Mouse (Mus musculus) central nervous system, embryonic 18 days (tissue): ENCODE results near the gene Unk. TPM values are rescaled to one million over a fixed set of nuclear protein-coding genes. Genes with fewer than 3 reads are reported as not detected.

ENCODE experiments used
- polyA plus RNA-seq: library from polyadenylated mRNA; depleted of rRNA; stranded (reverse); fragments of >200 nt; gene quantifications from 2 replicates; pipeline ENCODE4 v1.2.3, GENCODE M21; 2012; rRNA removed

The Unk gene
- polyA plus RNA-seq = 48.3 and 48.5 TPM in 2 replicates

DNA sequence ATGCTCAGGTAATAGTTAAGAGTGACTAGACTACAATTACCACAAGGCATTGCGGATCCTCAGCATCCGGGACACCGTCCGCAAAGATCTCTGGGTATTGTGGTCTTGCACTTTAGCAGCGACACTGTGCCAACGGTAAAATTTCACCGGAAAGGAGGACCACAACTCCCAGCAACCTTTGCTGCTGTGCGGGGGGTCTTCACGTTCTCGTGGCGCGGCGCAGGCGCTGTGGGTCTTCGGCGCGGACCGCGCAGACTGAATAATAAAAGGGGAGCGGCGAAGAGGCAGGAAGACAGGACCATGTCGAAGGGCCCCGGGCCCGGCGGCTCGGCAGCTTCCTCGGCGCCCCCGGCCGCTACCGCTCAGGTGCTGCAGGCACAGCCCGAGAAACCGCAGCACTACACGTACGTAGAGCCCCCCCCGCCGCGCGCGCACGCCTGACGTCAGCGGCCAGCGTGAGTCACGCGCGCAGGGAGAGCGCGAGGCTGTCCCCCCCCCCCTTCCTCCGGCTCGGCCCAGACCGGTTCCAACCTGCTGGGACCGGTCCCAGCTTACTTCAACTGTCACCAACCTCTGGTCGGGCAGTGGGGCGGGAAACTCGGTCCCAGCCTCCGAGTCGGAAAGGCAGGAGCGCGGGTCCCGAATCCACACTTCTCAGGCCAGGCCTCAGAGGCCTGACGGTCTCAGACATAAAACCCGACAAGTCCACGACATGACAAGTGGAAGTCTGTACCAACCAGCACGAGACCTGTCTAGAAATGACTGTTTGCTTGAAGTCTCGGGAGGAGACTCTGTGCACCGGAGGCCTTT is at the start of gene Unk:
Unk (plus strand) TSS at position 235 of the 810 bp plus-strand sequence.

GRCm38 (mm10) chr11:116012262-116012947 is 17.7 kb upstream of the Unk start, which contains the start of gene Galk1:
Galk1 (minus strand) TSS chr11:116012719.

DNA sequence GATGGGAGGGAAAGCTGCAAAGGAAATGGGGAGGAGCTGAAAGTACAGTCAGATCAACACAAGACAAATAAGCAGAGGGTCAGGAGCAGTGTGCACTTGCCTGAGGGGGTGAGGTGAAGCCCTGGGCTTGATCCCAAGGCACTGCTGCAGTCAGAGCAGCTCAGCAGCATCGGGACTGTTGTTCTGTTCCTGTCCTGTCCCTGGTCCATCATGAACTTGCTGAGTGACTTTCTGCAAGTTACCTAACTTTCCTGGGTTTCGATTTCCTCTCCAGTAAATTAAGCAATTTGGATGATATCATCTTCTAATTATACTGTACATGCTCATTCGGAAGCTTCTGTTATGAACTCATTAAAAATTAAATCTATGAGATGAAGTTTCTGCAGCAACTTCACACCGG is 2.4 kb upstream of the Unk start, which contains the start of gene H3f3b:
H3f3b (minus strand) TSS at position 207 of the 400 bp plus-strand sequence.

GRCm38 (mm10) chr11:116077446-116078204 is 47.5 kb downstream of the Unk start, which contains the start of gene Unc13d:
Unc13d (minus strand) TSS chr11:116077961.

DNA sequence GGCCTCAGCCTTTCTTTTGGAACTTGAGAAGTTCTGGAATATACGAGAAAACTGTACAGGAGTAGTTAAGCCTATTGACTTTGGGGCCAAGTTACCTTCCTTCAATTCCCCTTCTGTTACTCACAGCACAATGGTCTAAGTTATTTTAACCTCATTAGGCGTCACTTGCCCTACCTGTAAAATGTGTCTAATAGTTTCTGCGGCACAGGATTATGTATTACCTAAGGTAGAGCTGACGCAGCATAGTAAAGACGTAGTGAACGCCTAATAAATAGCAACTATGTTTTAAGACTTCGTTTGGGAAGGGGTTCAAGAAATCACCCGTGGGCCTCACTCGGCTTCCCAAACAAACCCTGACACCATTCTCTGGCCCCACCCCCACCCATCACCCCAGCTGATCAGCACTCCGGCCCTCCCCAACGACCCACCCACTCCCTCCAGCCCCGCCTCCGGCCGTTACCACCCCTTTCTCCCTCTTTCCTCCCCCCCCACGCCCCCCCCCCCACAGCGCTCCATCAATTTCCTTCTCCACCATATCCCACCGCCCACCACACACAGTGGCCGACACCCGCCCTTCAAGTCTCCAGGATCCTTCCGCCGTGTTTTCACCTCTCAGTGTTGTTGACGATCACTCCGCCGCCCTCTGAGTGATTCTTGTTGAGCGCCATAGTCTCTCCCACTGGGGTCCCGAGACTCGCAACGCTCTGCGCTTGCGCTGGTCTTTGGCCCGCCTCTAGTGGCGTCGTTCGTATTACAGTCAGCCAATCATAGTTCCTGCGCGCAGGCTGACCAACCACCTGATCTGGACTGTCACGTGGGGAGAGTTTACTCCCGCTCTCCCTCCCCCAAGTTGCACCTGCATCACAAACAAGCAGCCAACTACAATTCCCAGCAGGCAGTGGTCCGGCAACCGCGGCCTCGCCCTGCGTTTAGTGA is 56.4 kb downstream of the Unk start, which contains the start of gene Wbp2:
Wbp2 (minus strand) TSS at position 738 of the 936 bp plus-strand sequence.

Other genes with a start within 250 kb of the Unk start
- 11.0 and 11.8 TPM in 2 replicates for gene Caskin2, start 216.7 kb upstream of the Unk start, polyA plus RNA-seq
- 24.4 and 26.9 TPM in 2 replicates for gene Tsen54, start 215.6 kb upstream of the Unk start, polyA plus RNA-seq
- 1.4 and 1.6 TPM in 2 replicates for gene Llgl2, start 206.3 kb upstream of the Unk start, polyA plus RNA-seq
- gene Myo15b, start 171.9 kb upstream of the Unk start, polyA plus RNA-seq = 0.13 and 0.22 TPM in 2 replicates
- 0.31 and 2.1 TPM in 2 replicates for gene Smim5, start 130.4 kb upstream of the Unk start, polyA plus RNA-seq
- gene Smim6, start 118.3 kb upstream of the Unk start, polyA plus RNA-seq = 0.11 TPM in 1 of 2 replicates, not detected in the other
- 60.5 and 68.3 TPM in 2 replicates for gene Sap30bp, start 97.0 kb upstream of the Unk start, polyA plus RNA-seq
- 25.8 and 28.1 TPM in 2 replicates for gene Recql5, start 96.8 kb upstream of the Unk start, polyA plus RNA-seq
- gene Itgb4, start 55.6 kb upstream of the Unk start, polyA plus RNA-seq = 1.1 and 1.2 TPM in 2 replicates
- gene Galk1, start 17.6 kb upstream of the Unk start, polyA plus RNA-seq = 36.4 TPM in 2 replicates
- 867 and 875 TPM in 2 replicates for gene H3f3b, start 2.4 kb upstream of the Unk start, polyA plus RNA-seq
- gene Unc13d, start 47.6 kb downstream of the Unk start, polyA plus RNA-seq = 0.57 and 0.70 TPM in 2 replicates
- 132 and 148 TPM in 2 replicates for gene Wbp2, start 56.7 kb downstream of the Unk start, polyA plus RNA-seq
- 8.4 and 9.3 TPM in 2 replicates for gene Trim47, start 96.9 kb downstream of the Unk start, polyA plus RNA-seq
- 3.0 and 3.3 TPM in 2 replicates for gene Trim65, start 100.8 kb downstream of the Unk start, polyA plus RNA-seq
- gene Mrpl38, start 108.5 kb downstream of the Unk start, polyA plus RNA-seq = 31.1 and 35.5 TPM in 2 replicates
- gene Fbf1, start 137.8 kb downstream of the Unk start, polyA plus RNA-seq = 150 and 152 TPM in 2 replicates
- gene Ten1, start 168.5 kb downstream of the Unk start, polyA plus RNA-seq = 57.2 and 60.7 TPM in 2 replicates
- gene Acox1, start 168.7 kb downstream of the Unk start, polyA plus RNA-seq = 89.6 and 91.1 TPM in 2 replicates
- gene Evpl, start 207.8 kb downstream of the Unk start, polyA plus RNA-seq = 0.95 and 1.3 TPM in 2 replicates
- gene Srp68, start 243.9 kb downstream of the Unk start, polyA plus RNA-seq = 65.6 and 66.3 TPM in 2 replicates